7 mouse cellular contexts compared by ENCODE assay signal in genomic region chr9:54733921-54734638, GRCm38 (mm10). TPM values are rescaled to one million over a fixed set of nuclear protein-coding genes. Genes with fewer than 3 reads are reported as not detected.
DNase-seq lines count a peak whose midpoint lies in the region; ATAC-seq and TF ChIP-seq lines count a peak whose summit lies in the region.

Gene Wdr61, minus strand, starts transcription at chr9:54734519.

- no peaks in the 10 kb centered on the region for H3K9me3 ChIP-seq in intestine, postnatal 0 days (ENCODE audit: control insufficient read depth)
- no peaks in the 10 kb centered on the region for H3K9me3 ChIP-seq in midbrain, embryonic 12.5 days

- peak within 1 kb of the TSS; percentile 65 for H3K9ac ChIP-seq in intestine, postnatal 0 days (ENCODE audit: low read depth, low read length)
- peak within 1 kb of the TSS; percentile 78 for H3K9ac ChIP-seq in midbrain, embryonic 12.5 days (replicated peaks)

- peak; percentile 95 for DNase-seq in adrenal gland, adult 8-10 months
- DNase-seq in embryo, embryonic 9.5 days (ENCODE audit: extremely low spot score) = peak; percentile 99
- DNase-seq in gonadal fat pad, adult 2 months (ENCODE audit: low read depth) = no peak
- DNase-seq in left cerebral cortex, postnatal 4 days = peak; percentile 99

- ATAC-seq in intestine, postnatal 0 days = peak; percentile 97
- peak; percentile 94 for ATAC-seq in midbrain, embryonic 12.5 days (ENCODE audit: low FRiP score, low read depth)

- peak; percentile 56; the same call in 1 of the 2 replicates for TF ChIP-seq POLR2A in small intestine, adult 2 months (IDR thresholded peaks at IDR 0.05; ENCODE audit: low read depth, low read length)

- H3K27ac ChIP-seq in intestine, postnatal 0 days (ENCODE audit: low read depth, low read length) = peak within 1 kb of the TSS; percentile 57
- peak within 1 kb of the TSS; percentile 22; the same call in 1 of the 2 replicates for H3K27ac ChIP-seq in midbrain, embryonic 12.5 days (replicated peaks)
- 0 out of 2 replicates have a peak within 1 kb of the TSS, but pooled peaks have one; percentile 54 for H3K27ac ChIP-seq in small intestine, adult 2 months (ENCODE audit: insufficient read depth, low read depth, low read length)

- peak within 1 kb of the TSS; percentile 72 for H3K4me2 ChIP-seq in intestine, postnatal 0 days (replicated peaks; ENCODE audit: low read depth)
- peak within 1 kb of the TSS; percentile 81 for H3K4me2 ChIP-seq in midbrain, embryonic 12.5 days (replicated peaks)

- peak within 1 kb of the TSS; percentile 70 for H3K4me3 ChIP-seq in intestine, postnatal 0 days (ENCODE audit: low read depth, low read length)
- peak within 1 kb of the TSS; percentile 72 for H3K4me3 ChIP-seq in midbrain, embryonic 12.5 days
- peak within 1 kb of the TSS; percentile 99 for H3K4me3 ChIP-seq in small intestine, adult 2 months (ENCODE audit: low read depth, low read length)

- intact Hi-C loops in left cerebral cortex, postnatal 4 days (cut with DNase I) = loop anchor here (10.0 kb wide), 2 partner anchors 161 to 371 kb away; no protein-coding TSS in a partner anchor

- peaks cover 14% of the 10 kb centered on the region for H3K36me3 ChIP-seq in intestine, postnatal 0 days (ENCODE audit: control insufficient read depth, insufficient read depth)
- H3K36me3 ChIP-seq in midbrain, embryonic 12.5 days = peaks cover 9% of the 10 kb centered on the region
- H3K36me3 ChIP-seq in small intestine, adult 2 months (ENCODE audit: control insufficient read depth, insufficient read depth, low read length) = peaks cover 4% of the 10 kb centered on the region

- TF ChIP-seq CTCF in intestine, postnatal 0 days (IDR thresholded peaks at IDR 0.05; ENCODE audit: low read depth) = peak; percentile 83
- TF ChIP-seq CTCF in small intestine, adult 2 months (IDR thresholded peaks at IDR 0.05; ENCODE audit: extremely low read depth, insufficient read length, insufficient replicate concordance, low read depth, low read length) = 0 out of 2 replicates have a peak, but pooled peaks have one; percentile 38

- no peaks in the 10 kb centered on the region for H3K27me3 ChIP-seq in intestine, postnatal 0 days (replicated peaks; ENCODE audit: control insufficient read depth, insufficient read depth, low read length)
- no peaks in the 10 kb centered on the region for H3K27me3 ChIP-seq in midbrain, embryonic 12.5 days
- no peaks in the 10 kb centered on the region for H3K27me3 ChIP-seq in small intestine, adult 2 months (ENCODE audit: control insufficient read depth, insufficient read depth, low read length)

- no peaks in the 10 kb centered on the region for H3K4me1 ChIP-seq in intestine, postnatal 0 days (replicated peaks; ENCODE audit: control insufficient read depth, insufficient read depth, low read length)
- H3K4me1 ChIP-seq in midbrain, embryonic 12.5 days = peaks cover 15% of the 10 kb centered on the region
- no peaks in the 10 kb centered on the region; the same call in 1 of the 2 replicates for H3K4me1 ChIP-seq in small intestine, adult 2 months (ENCODE audit: control insufficient read depth, insufficient read depth, insufficient read length, low read length)

- 2% methylated on average over 32 of the region's 32 CpGs for WGBS in intestine, postnatal 0 days
- 2% methylated on average over 32 of the region's 32 CpGs for WGBS in midbrain, embryonic 12.5 days
- WGBS in small intestine, adult 2 months = 1% methylated on average over 32 of the region's 32 CpGs

RNA-seq across cellular contexts. Expression of gene Wdr61, which starts in this region (rescaled TPM):
- 10 to 100 TPM; 65.7 to 74.8 (median 70.1) TPM for total RNA-seq in adrenal gland, adult 8-10 months (2022)
- polyA plus RNA-seq in gonadal fat pad, adult 2 months (2012; rRNA removed) = 34.1 and 46.5 TPM in 2 replicates
- polyA plus RNA-seq in intestine, postnatal 0 days (2015; fragmentation: Nextera tagmentation; extraction: Ambion mirVana) = 108 and 111 TPM in 2 replicates
- total RNA-seq in left cerebral cortex, postnatal 4 days (2021) = 10 to 100 TPM; 50.9 to 56.9 TPM
- 128 and 134 TPM in 2 replicates for polyA plus RNA-seq in midbrain, embryonic 12.5 days (2016; fragmentation: Nextera tagmentation; extraction: Ambion mirVana)
- 7.8 and 11.9 TPM in 2 replicates for polyA plus RNA-seq in small intestine, adult 2 months (2012; rRNA removed)
